Mouse (Mus musculus): ENCODE data around the gene Cfap97d2.

Cfap97d2 gene

GRCm38 (mm10) chr8:13687101-13687717, 18.5 kb upstream of the Cfap97d2 start:
- no peak for DNase-seq (ENCODE audit: low spot score in 2 of 2)

- DNase-seq (ENCODE audit: low spot score in 2 of 2) = no peak
Observed at GRCm38 (mm10) chr8:13687941-13688340, 17.7 kb upstream of the Cfap97d2 start.

GRCm38 (mm10) chr8:13688461-13688860, 17.2 kb upstream of the Cfap97d2 start:
- DNase-seq (ENCODE audit: low spot score in 2 of 2) = no peak

- no peak for DNase-seq (ENCODE audit: low spot score in 2 of 2)
Observed at GRCm38 (mm10) chr8:13689331-13689730, 16.4 kb upstream of the Cfap97d2 start.

GRCm38 (mm10) chr8:13692302-13693066, 13.2 kb upstream of the Cfap97d2 start:
- no peak for DNase-seq (ENCODE audit: low spot score in 2 of 2)

GRCm38 (mm10) chr8:13694735-13695134, 11.0 kb upstream of the Cfap97d2 start:
- DNase-seq (ENCODE audit: low spot score in 2 of 2) = no peak

- DNase-seq (ENCODE audit: low spot score in 2 of 2) = no peak
Observed at GRCm38 (mm10) chr8:13695203-13695867, 10.4 kb upstream of the Cfap97d2 start.

- DNase-seq (ENCODE audit: low spot score in 2 of 2) = no peak
Observed at GRCm38 (mm10) chr8:13696157-13696556, 9.5 kb upstream of the Cfap97d2 start.

GRCm38 (mm10) chr8:13697196-13697595, 8.5 kb upstream of the Cfap97d2 start:
- no peak for DNase-seq (ENCODE audit: low spot score in 2 of 2)

- no peak for DNase-seq (ENCODE audit: low spot score in 2 of 2)
Observed at GRCm38 (mm10) chr8:13697681-13698080, 8.0 kb upstream of the Cfap97d2 start.

GRCm38 (mm10) chr8:13698281-13698680, 7.4 kb upstream of the Cfap97d2 start:
- no peak for DNase-seq (ENCODE audit: low spot score in 2 of 2)

- no peak for DNase-seq (ENCODE audit: low spot score in 2 of 2)
Observed at GRCm38 (mm10) chr8:13699323-13699949, 6.3 kb upstream of the Cfap97d2 start.

GRCm38 (mm10) chr8:13702755-13703154, 2.9 kb upstream of the Cfap97d2 start:
- no peak for DNase-seq (ENCODE audit: low spot score in 2 of 2)

- no peak for DNase-seq (ENCODE audit: low spot score in 2 of 2)
Observed at GRCm38 (mm10) chr8:13703756-13704155, 1.9 kb upstream of the Cfap97d2 start.

GRCm38 (mm10) chr8:13704301-13704700, 1.4 kb upstream of the Cfap97d2 start:
- no peak for DNase-seq (ENCODE audit: low spot score in 2 of 2)

- DNase-seq (ENCODE audit: low spot score in 2 of 2) = no peak
Observed at GRCm38 (mm10) chr8:13706918-13707317, 1.2 kb downstream of the Cfap97d2 start.

- DNase-seq (ENCODE audit: low spot score in 2 of 2) = no peak
Observed at GRCm38 (mm10) chr8:13708514-13708913, 2.8 kb downstream of the Cfap97d2 start.

- DNase-seq (ENCODE audit: low spot score in 2 of 2) = no peak
Observed at GRCm38 (mm10) chr8:13718980-13719379, 13.3 kb downstream of the Cfap97d2 start.

GRCm38 (mm10) chr8:13725722-13726121, 20.0 kb downstream of the Cfap97d2 start:
- peak in 1 of 2 experiments; percentile 69 for DNase-seq (ENCODE audit: low spot score in 2 of 2)

- no peak for DNase-seq (ENCODE audit: low spot score in 2 of 2)
Observed at GRCm38 (mm10) chr8:13727469-13728094, 21.9 kb downstream of the Cfap97d2 start.

GRCm38 (mm10) chr8:13740323-13740770, 34.7 kb downstream of the Cfap97d2 start:
- peak; percentile 58 to 61 for DNase-seq (ENCODE audit: low spot score in 2 of 2)

Data from thymus, postnatal 10 days (tissue).